Mouse (Mus musculus): ENCODE results near the gene Lrp6. TPM values are rescaled to one million over a fixed set of nuclear protein-coding genes. Genes with fewer than 3 reads are reported as not detected.

The Lrp6 gene
- polyA plus RNA-seq, 1 experiment from 2014 or later, result 57.6 TPM

- H3K27ac ChIP-seq, result no peak overlapping the region
- H3K36me3 ChIP-seq (ENCODE audit: inconsistent target), result peaks cover 17% of the 10 kb centered on the region
- peaks cover 44% of the 10 kb centered on the region; the same call in 1 of the 2 replicates for H3K79me2 ChIP-seq (ENCODE audit: inconsistent target)
- H3K4me3 ChIP-seq (ENCODE audit: inconsistent target), result no peak overlapping the region
Measured at GRCm38 (mm10) chr6:134511118-134511517, 55.6 kb downstream of the Lrp6 start.

- no peak overlapping the region for H3K4me3 ChIP-seq (ENCODE audit: inconsistent target)
- H3K79me2 ChIP-seq (ENCODE audit: inconsistent target), result peaks cover 36% of the 10 kb centered on the region; the same call in 1 of the 2 replicates
- H3K36me3 ChIP-seq (ENCODE audit: inconsistent target), result peaks cover 25% of the 10 kb centered on the region
- H3K27ac ChIP-seq, result no peak overlapping the region
- WGBS (ENCODE audit: missing documents), result 96% methylated on average over 2 of the region's 2 CpGs
Measured at GRCm38 (mm10) chr6:134510280-134510679, 56.5 kb downstream of the Lrp6 start.

GRCm38 (mm10) chr6:134509731-134510226, 57.0 kb downstream of the Lrp6 start:
- Histone ChIP-seq H3K4me3 (ENCODE audit: inconsistent target) (no peak overlapping the region), H3K27ac (no peak overlapping the region), H3K79me2 (ENCODE audit: inconsistent target) (peaks cover 31% of the 10 kb centered on the region; the same call in 1 of the 2 replicates), H3K36me3 (ENCODE audit: inconsistent target) (peaks cover 29% of the 10 kb centered on the region)
- 86% methylated on average over 10 of the region's 10 CpGs for WGBS (ENCODE audit: missing documents)

- 91% methylated on average over 3 of the region's 4 CpGs for WGBS (ENCODE audit: missing documents)
Measured at GRCm38 (mm10) chr6:134504866-134505265, 61.9 kb downstream of the Lrp6 start.

GRCm38 (mm10) chr6:134502335-134502734, 64.4 kb downstream of the Lrp6 start:
- Histone ChIP-seq H3K79me2 (ENCODE audit: inconsistent target) (peaks cover 27% of the 10 kb centered on the region; the same call in 1 of the 2 replicates), H3K27ac (no peak overlapping the region), H3K36me3 (ENCODE audit: inconsistent target) (peaks cover 46% of the 10 kb centered on the region), H3K4me3 (ENCODE audit: inconsistent target) (no peak overlapping the region)
- 96% methylated on average over 7 of the region's 7 CpGs for WGBS (ENCODE audit: missing documents)

More at GRCm38 (mm10) chr6:134504866-134505265, 61.9 kb downstream of the Lrp6 start:
- H3K79me2 ChIP-seq (ENCODE audit: inconsistent target), result peaks cover 27% of the 10 kb centered on the region; the same call in 1 of the 2 replicates
- H3K4me3 ChIP-seq (ENCODE audit: inconsistent target), result no peak overlapping the region
- no peak overlapping the region for H3K27ac ChIP-seq
- peaks cover 35% of the 10 kb centered on the region for H3K36me3 ChIP-seq (ENCODE audit: inconsistent target)

GRCm38 (mm10) chr6:134500381-134501162, 66.2 kb downstream of the Lrp6 start:
- no peak overlapping the region for H3K27ac ChIP-seq
- no peak overlapping the region for H3K4me3 ChIP-seq (ENCODE audit: inconsistent target)
- WGBS (ENCODE audit: missing documents), result 91% methylated on average over 10 of the region's 10 CpGs
- H3K79me2 ChIP-seq (ENCODE audit: inconsistent target), result peaks cover 27% of the 10 kb centered on the region; the same call in 1 of the 2 replicates
- peaks cover 29% of the 10 kb centered on the region for H3K36me3 ChIP-seq (ENCODE audit: inconsistent target)

GRCm38 (mm10) chr6:134499089-134499488, 67.7 kb downstream of the Lrp6 start:
- Histone ChIP-seq H3K36me3 (ENCODE audit: inconsistent target) (peaks cover 21% of the 10 kb centered on the region; the same call in 1 of the 2 replicates), H3K79me2 (ENCODE audit: inconsistent target) (peaks cover 27% of the 10 kb centered on the region; the same call in 1 of the 2 replicates), H3K4me3 (ENCODE audit: inconsistent target) (no peak overlapping the region), H3K27ac (no peak overlapping the region)
- 100% methylated on average over 1 of the region's 2 CpGs for WGBS (ENCODE audit: missing documents)

GRCm38 (mm10) chr6:134498518-134498917, 68.2 kb downstream of the Lrp6 start:
- Histone ChIP-seq H3K27ac (no peak overlapping the region), H3K36me3 (ENCODE audit: inconsistent target) (peaks cover 18% of the 10 kb centered on the region; the same call in 1 of the 2 replicates), H3K4me3 (ENCODE audit: inconsistent target) (no peak overlapping the region), H3K79me2 (ENCODE audit: inconsistent target) (peaks cover 27% of the 10 kb centered on the region; the same call in 1 of the 2 replicates)

GRCm38 (mm10) chr6:134494828-134495698, 71.7 kb downstream of the Lrp6 start:
- WGBS (ENCODE audit: missing documents), result 85% methylated on average over 8 of the region's 8 CpGs
- Histone ChIP-seq H3K79me2 (ENCODE audit: inconsistent target) (peaks cover 11% of the 10 kb centered on the region; the same call in 1 of the 2 replicates), H3K36me3 (ENCODE audit: inconsistent target) (peaks cover 18% of the 10 kb centered on the region; the same call in 1 of the 2 replicates), H3K4me3 (ENCODE audit: inconsistent target) (no peak overlapping the region), H3K27ac (no peak overlapping the region)

GRCm38 (mm10) chr6:134489637-134490036, 77.1 kb downstream of the Lrp6 start:
- 92% methylated on average over 9 of the region's 9 CpGs for WGBS (ENCODE audit: missing documents)
- Histone ChIP-seq H3K79me2 (ENCODE audit: inconsistent target) (peaks cover 11% of the 10 kb centered on the region; the same call in 1 of the 2 replicates), H3K36me3 (ENCODE audit: inconsistent target) (peaks cover 18% of the 10 kb centered on the region; the same call in 1 of the 2 replicates), H3K4me3 (ENCODE audit: inconsistent target) (no peak overlapping the region), H3K27ac (no peak overlapping the region)

- Histone ChIP-seq H3K36me3 (ENCODE audit: inconsistent target) (peaks cover 23% of the 10 kb centered on the region; the same call in 1 of the 2 replicates), H3K79me2 (ENCODE audit: inconsistent target) (peaks cover 11% of the 10 kb centered on the region; the same call in 1 of the 2 replicates), H3K4me3 (ENCODE audit: inconsistent target) (no peak overlapping the region), H3K27ac (no peak overlapping the region)
- WGBS (ENCODE audit: missing documents), result 93% methylated on average over 4 of the region's 4 CpGs
Measured at GRCm38 (mm10) chr6:134489130-134489529, 77.6 kb downstream of the Lrp6 start.

- peaks cover 30% of the 10 kb centered on the region; the same call in 1 of the 2 replicates for H3K36me3 ChIP-seq (ENCODE audit: inconsistent target)
- H3K79me2 ChIP-seq (ENCODE audit: inconsistent target), result peaks cover 5% of the 10 kb centered on the region; the same call in 1 of the 2 replicates
- 98% methylated on average over 9 of the region's 9 CpGs for WGBS (ENCODE audit: missing documents)
- H3K4me3 ChIP-seq (ENCODE audit: inconsistent target), result no peak overlapping the region
- no peak overlapping the region for H3K27ac ChIP-seq
Measured at GRCm38 (mm10) chr6:134486318-134486717, 80.4 kb downstream of the Lrp6 start.

GRCm38 (mm10) chr6:134479481-134479880, 87.3 kb downstream of the Lrp6 start:
- Histone ChIP-seq H3K79me2 (ENCODE audit: inconsistent target) (no peaks in the 10 kb centered on the region; the same call in 1 of the 2 replicates), H3K27ac (no peak overlapping the region), H3K36me3 (ENCODE audit: inconsistent target) (peaks cover 52% of the 10 kb centered on the region), H3K4me3 (ENCODE audit: inconsistent target) (no peak overlapping the region)
- WGBS (ENCODE audit: missing documents), result 94% methylated on average over 9 of the region's 10 CpGs

GRCm38 (mm10) chr6:134473143-134473561, 93.6 kb downstream of the Lrp6 start:
- Histone ChIP-seq H3K36me3 (ENCODE audit: inconsistent target) (peaks cover 36% of the 10 kb centered on the region), H3K27ac (no peak overlapping the region), H3K79me2 (ENCODE audit: inconsistent target) (no peaks in the 10 kb centered on the region; the same call in 1 of the 2 replicates), H3K4me3 (ENCODE audit: inconsistent target) (no peak overlapping the region)
- WGBS (ENCODE audit: missing documents), result 92% methylated on average over 5 of the region's 7 CpGs
